Mouse (Mus musculus) adipocyte (in vitro differentiated cells): ENCODE data around the gene Chmp3.

Source experiments
- DNase-seq: peaks from one replicate; pipeline ENCODE4 v3.0.0-alpha.2; 2016; ENCODE audit warnings: low spot score

The Chmp3 gene

GRCm38 (mm10) chr6:71543686-71544499 lies at the start of gene Chmp3:
TSS of gene Chmp3 (plus strand) at chr6:71543797.
- DNase-seq, result peak; percentile 97

GRCm38 (mm10) chr6:71494341-71495020 lies 49.1 kb upstream of the Chmp3 start:
- peak; percentile 67 for DNase-seq

DNA sequence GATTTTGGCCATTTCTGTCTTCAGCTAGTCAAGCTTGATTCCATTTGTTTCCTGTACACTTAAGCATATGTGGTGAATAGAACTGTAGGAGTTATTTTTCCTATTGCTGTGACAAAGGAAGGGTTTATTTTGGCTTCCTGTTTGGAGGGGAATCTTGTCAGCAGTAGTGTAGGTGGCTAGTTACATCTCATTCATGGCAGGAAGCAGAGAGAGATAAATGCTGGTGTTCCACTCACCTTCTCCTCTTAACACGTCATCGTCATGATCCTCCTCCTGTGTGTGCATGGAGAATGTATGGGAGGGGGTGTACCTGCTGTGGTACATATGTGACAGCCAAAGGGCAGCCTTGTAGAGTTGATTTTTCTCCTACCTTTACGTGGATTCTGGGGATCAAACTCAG lies 43.0 kb upstream of the Chmp3 start:
- no peak for DNase-seq

- no peak for DNase-seq
These were observed 40.6 kb upstream of the Chmp3 start for GRCm38 (mm10) chr6:71503001-71503400.

GRCm38 (mm10) chr6:71503670-71504069 lies 39.9 kb upstream of the Chmp3 start:
- no peak for DNase-seq

DNA sequence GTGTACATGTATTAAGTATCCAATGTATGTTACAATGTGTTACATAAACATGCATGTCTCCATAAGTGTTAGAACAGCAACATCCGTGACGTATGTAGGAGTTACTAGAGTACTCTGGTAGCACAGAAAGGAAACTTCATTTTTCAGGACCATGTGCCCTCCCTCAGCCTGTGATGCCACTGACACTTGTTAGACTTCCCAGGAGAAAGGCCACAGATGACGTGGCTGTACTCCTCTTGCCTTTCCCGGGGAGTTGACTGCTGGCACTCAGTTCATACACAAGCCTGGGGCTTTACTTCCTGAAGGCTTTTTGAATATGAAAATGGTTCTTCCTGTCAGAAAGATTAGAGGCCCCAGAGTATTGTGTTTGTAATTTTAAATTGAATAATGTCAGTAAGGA lies 39.5 kb upstream of the Chmp3 start:
- no peak for DNase-seq

DNA sequence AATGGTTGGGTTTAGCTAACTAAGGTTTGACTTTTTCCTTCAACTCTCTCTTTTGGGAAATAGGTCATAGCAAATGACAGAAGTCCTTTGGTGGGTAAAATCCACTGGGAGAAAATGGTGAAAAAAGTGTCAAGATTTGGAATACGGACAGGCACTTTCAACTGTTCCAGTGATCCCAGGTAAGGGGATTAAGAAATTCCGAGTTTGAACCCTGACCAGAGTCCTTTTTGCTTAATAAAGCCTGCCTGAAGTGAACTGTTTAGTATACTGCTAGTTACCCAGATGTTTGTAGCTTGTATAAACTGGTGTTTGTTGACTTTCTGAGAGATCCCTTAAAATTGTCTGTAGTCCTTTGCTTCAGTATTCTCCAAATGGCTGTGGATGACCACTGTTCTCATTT lies 37.9 kb upstream of the Chmp3 start:
- no peak for DNase-seq

GRCm38 (mm10) chr6:71519476-71519875 lies 24.1 kb upstream of the Chmp3 start:
- no peak for DNase-seq

DNA sequence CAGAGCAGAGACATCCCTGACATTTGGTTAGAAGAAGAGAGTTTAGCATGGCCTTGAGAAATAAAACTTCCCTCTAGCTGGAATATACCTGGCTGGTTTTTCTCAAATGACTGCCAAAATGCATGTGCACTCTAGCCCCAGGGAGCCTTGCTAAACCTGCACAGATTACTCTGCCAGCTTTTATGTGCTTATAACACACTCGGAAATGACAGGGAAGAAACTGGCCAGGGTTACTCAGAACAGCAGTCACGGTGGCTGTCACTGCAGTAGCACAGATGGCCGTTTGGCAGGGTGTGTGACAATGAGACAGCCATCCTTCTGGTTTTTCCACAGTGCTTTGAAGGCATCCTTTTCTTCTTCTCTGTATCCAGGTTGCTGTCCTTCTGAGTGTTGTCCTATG lies 18.0 kb upstream of the Chmp3 start:
- DNase-seq, result no peak

- DNase-seq, result no peak
These were observed 16.5 kb upstream of the Chmp3 start for GRCm38 (mm10) chr6:71527056-71527455.

- DNase-seq, result no peak
These were observed 15.8 kb upstream of the Chmp3 start for GRCm38 (mm10) chr6:71527826-71528225.

DNA sequence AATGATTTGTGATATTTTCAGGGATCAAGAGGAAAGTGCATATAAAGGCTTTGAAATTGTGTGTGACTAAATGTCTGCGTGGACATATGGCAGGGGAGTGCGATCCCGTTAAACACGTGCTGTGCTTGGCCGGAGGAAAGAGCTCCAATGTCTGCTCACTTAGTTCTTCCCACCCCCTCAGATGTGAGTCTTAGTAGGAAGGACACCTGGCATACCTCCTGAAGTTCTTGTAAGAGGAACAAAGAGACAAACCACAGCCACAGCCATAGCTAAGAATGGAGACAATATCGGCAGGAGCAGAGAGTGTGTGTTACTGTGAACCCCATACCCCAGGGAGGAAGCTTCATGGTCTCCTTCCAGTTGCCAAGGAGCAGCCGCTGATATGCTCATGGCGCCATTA lies 13.4 kb upstream of the Chmp3 start:
- DNase-seq, result no peak

GRCm38 (mm10) chr6:71537286-71537685 lies 6.3 kb upstream of the Chmp3 start:
- DNase-seq, result no peak

- peak; percentile 70 for DNase-seq
These were observed 11.9 kb downstream of the Chmp3 start for GRCm38 (mm10) chr6:71555507-71555951.

GRCm38 (mm10) chr6:71556826-71557225 lies 13.2 kb downstream of the Chmp3 start:
- DNase-seq, result no peak

DNA sequence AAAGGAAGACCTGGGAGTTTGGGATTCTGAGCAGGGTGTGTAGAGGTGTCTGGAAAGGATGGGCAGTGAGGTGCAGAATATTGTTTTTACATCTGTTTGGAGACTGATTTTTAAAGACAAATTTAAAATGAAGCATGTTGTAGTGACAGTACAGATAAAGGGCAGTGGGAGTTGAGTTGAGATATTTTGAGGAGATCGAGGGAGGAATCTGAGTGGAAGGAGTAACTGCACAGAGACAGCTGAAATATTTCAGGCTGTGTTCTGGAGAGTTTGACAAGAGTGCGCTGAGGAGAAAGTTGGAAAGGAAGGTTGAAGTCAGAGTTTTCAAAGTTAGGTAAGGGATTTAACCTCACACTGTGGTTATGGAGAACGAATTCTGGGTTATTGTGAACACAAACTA lies 25.0 kb downstream of the Chmp3 start:
- no peak for DNase-seq

DNA sequence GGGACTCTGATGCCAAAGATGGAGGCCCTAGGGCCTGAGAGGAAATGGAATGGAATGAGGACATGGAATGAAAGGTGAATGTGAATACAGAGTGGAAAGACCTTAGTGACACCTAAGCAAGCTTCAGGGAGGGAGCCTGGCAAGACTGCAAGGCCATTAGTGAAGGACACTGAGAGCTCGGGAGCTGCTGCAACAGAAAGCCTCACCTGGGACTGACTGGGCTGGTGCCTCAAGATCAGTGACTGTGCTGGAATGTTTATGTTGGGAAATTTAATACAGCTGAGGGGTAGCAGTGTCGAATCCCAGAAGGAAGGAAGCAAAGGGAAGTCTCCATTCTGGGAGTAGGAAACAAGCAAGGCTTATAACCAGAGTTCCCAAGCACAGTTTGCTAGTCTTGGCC lies 25.4 kb downstream of the Chmp3 start:
- DNase-seq, result no peak

DNA sequence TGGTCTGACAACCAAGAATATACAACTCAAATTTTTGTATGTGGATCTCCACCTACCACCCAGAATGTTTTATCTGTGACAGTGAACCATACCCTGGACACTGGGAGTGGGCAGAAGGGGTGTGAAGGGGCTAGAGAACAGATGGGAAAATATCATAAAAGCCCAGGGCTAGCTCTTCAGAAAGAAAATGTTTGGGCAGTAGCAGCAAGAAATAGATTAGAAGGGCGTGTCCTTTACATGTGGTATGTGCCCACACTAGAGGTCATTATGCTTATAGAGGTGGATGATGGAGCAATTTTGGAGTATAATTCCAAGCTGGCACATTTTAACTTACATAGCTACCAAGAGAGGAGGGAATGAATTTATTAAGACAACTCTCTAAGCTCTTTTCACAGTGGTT lies 31.8 kb downstream of the Chmp3 start:
- DNase-seq, result no peak

DNA sequence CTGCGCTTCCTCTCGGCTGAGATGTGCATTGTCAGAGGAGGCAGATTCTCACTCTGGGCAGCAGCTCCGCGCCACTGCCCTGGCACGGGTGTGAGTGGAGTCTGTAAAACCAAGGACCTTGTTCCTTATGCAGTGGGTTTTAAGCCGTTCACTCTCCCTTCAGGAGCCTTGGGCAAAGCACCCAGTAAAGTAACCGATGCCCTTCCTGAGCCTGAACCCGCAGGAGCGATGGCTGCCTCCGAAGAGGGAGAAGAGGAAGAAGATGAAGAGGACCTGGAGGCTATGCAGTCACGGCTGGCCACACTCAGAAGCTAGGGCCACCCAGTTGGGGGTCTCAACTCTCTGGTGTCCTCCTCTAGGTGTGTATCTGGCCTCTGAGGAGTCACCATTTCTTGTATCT lies 35.9 kb downstream of the Chmp3 start:
- no peak for DNase-seq

GRCm38 (mm10) chr6:71583198-71583597 lies 39.6 kb downstream of the Chmp3 start:
- DNase-seq, result no peak

- DNase-seq, result no peak
These were observed 45.8 kb downstream of the Chmp3 start for GRCm38 (mm10) chr6:71589401-71589800.

- no peak for DNase-seq
These were observed 46.6 kb downstream of the Chmp3 start for GRCm38 (mm10) chr6:71590154-71590553.

- DNase-seq, result no peak
These were observed 64.2 kb downstream of the Chmp3 start for GRCm38 (mm10) chr6:71607756-71608155.

DNA sequence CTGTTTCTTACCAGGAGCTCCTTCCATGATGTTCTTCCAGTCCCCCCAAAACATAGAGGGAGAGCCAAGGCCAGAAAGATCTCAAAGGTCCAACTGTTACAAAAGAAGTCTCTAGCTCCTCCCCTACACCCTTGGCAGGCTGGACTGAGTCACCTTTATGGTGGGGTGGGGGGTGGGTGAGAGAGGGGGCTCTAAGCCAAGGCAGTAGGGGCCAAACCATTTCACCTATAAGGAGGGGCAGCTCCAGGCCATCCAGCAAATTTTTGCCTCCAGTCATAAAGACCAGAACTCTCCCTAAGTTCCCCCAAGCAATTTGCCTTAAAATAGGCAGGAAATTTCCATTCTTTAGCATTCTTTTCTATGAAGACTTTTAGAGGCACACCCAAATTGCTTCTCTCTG lies 65.4 kb downstream of the Chmp3 start:
- no peak for DNase-seq
